Mouse (Mus musculus): ENCODE results near the gene Dennd4c.

DNA sequence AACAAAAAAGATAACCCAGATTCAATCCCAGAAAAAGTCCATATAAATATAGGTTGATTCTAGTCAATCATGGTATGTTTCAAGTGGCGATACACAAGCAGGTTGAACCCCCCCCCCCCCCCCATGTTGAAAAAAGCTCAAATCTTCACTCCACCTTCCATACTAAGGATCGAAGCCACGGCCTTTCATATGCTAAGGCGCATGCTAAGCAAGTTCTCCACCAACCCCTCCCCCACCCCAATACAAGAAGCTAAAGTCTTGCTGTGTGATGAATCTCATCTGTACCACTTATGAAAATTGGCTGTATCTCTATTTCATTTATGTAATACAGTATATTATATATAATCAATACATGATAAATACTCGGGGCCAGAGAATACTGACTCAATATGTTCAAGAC, 22.2 kb upstream of the Dennd4c start:
- TF ChIP-seq MYOG (IDR thresholded peaks at IDR 0.05; ENCODE audit: control insufficient read depth in 1 of 3, insufficient read depth in 1 of 3, insufficient read length in 2 of 3, low read depth in 2 of 3) (no peak), MAX (IDR thresholded peaks at IDR 0.05; ENCODE audit: low read depth) (no peak), POLR2A (IDR thresholded peaks at IDR 0.05; ENCODE audit: insufficient read length, low read depth) (no peak), USF1 (IDR thresholded peaks at IDR 0.05; ENCODE audit: low read depth) (no peak), MYOD1 (IDR thresholded peaks at IDR 0.05; ENCODE audit: control insufficient read depth in 1 of 3, insufficient read length in 2 of 3, low read depth in 2 of 3) (no peak), REST (IDR thresholded peaks at IDR 0.05; ENCODE audit: insufficient read depth, insufficient read length) (no peak), POLR2AphosphoS2 (IDR thresholded peaks at IDR 0.05; ENCODE audit: insufficient read length, low read depth) (no peak), CEBPB (IDR thresholded peaks at IDR 0.05; ENCODE audit: insufficient read depth, poor library complexity, severe bottlenecking) (no peak), TCF3 (IDR thresholded peaks at IDR 0.05; ENCODE audit: insufficient read length, low read depth) (no peak), E2F4 (IDR thresholded peaks at IDR 0.05; ENCODE audit: insufficient read depth) (no peak), TCF12 (IDR thresholded peaks at IDR 0.05; ENCODE audit: insufficient read depth, poor library complexity, severe bottlenecking) (no peak)

Measured in myocyte (in vitro differentiated cells).